Mouse (Mus musculus) limb, embryonic 10.5 days (tissue): ENCODE results near the gene Ceacam2. TPM values are rescaled to one million over a fixed set of nuclear protein-coding genes. Genes with fewer than 3 reads are reported as not detected.
A peak's percentile ranks its signal among the peaks of the same experiment; 100 is the strongest.
"Not testable (repeated sequence)": the region's sequence is repeated elsewhere in the genome, so short reads cannot be mapped to it uniquely, and the experiment has no call there.

Experiments used
- DNase-seq: peaks from one replicate; pipeline ENCODE4 v3.0.0-alpha.2; 2017; ENCODE audit warnings: low spot score
- H3K27ac ChIP-seq: fragments of 300-500 bp; sonication (generic); 2 replicates; pipeline ENCODE4 v1.5.1; 2016; ENCODE audit warnings: mild to moderate bottlenecking
- H3K27me3 ChIP-seq: fragments of 300-500 bp; sonication (generic); 2 replicates; pipeline ENCODE4 v1.6.1; 2016; ENCODE audit warnings: low read depth, mild to moderate bottlenecking; ENCODE audit not compliant: poor library complexity, severe bottlenecking
- H3K36me3 ChIP-seq: fragments of 300-500 bp; sonication (generic); 2 replicates; pipeline ENCODE4 v1.6.1; 2016; ENCODE audit warnings: mild to moderate bottlenecking, moderate library complexity
- H3K4me1 ChIP-seq: fragments of 300-500 bp; sonication (generic); 2 replicates; pipeline ENCODE4 v1.6.1; 2016
- H3K4me3 ChIP-seq: fragments of 300-500 bp; sonication (generic); 2 replicates; pipeline ENCODE4 v1.5.1; 2016; ENCODE audit warnings: mild to moderate bottlenecking, moderate library complexity
- H3K9me3 ChIP-seq: fragments of 300-500 bp; sonication (generic); replicated peaks from 2 replicates; pipeline ENCODE4 v1.6.1; 2016; ENCODE audit warnings: mild to moderate bottlenecking
- WGBS: fragments of 180-500 bp; shearing (Covaris S2); methylation state at CpG from one replicate; pipeline ENCODE4 v1.1.7; 2016; 5-methylcytosine and 5-hydroxymethylcytosine counted together
- polyA plus RNA-seq: library from polyadenylated mRNA; unstranded; fragments of >200 nt; fragmentation: Nextera tagmentation; extraction: Ambion mirVana; gene quantifications from 2 replicates; pipeline ENCODE4 v1.2.1, GENCODE M21; 2016

Ceacam2 gene
- polyA plus RNA-seq, 1 experiment from 2014 or later, result not detected

- WGBS, result 27% methylated on average over 5 of the region's 5 CpGs
- H3K27me3 ChIP-seq, result not testable (repeated sequence)
These were observed 62.4 kb downstream of the Ceacam2 start, which contains the start of gene Ceacam1 for GRCm38 (mm10) chr7:25477091-25477751. Gene Ceacam1 (minus strand): TSS chr7:25477603.

DNA sequence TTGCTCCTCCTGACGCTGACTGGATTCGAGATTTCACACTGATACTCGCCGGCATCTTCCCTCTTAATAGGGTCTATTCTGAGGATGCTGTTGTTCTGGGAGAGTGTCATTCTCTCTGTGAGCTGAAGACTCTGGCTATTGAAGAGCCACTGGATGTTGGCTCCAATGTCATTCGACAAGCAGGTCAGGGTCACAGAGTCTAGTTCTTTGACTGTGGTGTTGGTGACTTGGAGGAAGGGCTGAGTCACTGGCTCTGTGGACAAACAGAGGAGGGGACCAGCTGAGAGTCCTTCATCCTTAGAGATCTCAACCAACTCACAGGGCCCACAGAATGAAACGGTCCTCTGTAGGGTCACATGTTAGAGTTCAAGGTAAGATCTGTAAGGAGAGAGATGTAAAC lies 67.8 kb downstream of the Ceacam2 start:
- not testable (repeated sequence) for H3K27ac ChIP-seq, H3K4me3 ChIP-seq, H3K27me3 ChIP-seq, H3K4me1 ChIP-seq, H3K36me3 ChIP-seq, DNase-seq, H3K9me3 ChIP-seq
- WGBS, result 93% methylated on average over 6 of the region's 6 CpGs

More at GRCm38 (mm10) chr7:25477091-25477751, 62.4 kb downstream of the Ceacam2 start, which contains the start of gene Ceacam1:
- not testable (repeated sequence) for H3K4me3 ChIP-seq, H3K4me1 ChIP-seq, H3K27ac ChIP-seq, H3K9me3 ChIP-seq, H3K36me3 ChIP-seq
- DNase-seq, result peak; percentile 36

Other genes starting within 250 kb of the Ceacam2 start
- gene Pafah1b3, start 241.9 kb downstream of the Ceacam2 start, polyA plus RNA-seq, result 224 and 248 TPM in 2 replicates
- gene Prr19, start 238.4 kb downstream of the Ceacam2 start, polyA plus RNA-seq, result 1.1 and 1.3 TPM in 2 replicates
- 0.14 and 0.38 TPM in 2 replicates for gene Tmem145, start 233.8 kb downstream of the Ceacam2 start, polyA plus RNA-seq
- gene Megf8, start 222.7 kb downstream of the Ceacam2 start, polyA plus RNA-seq, result 17.6 and 22.2 TPM in 2 replicates
- gene Cnfn, start 170.1 kb downstream of the Ceacam2 start, polyA plus RNA-seq, result not detected in 2 replicates
- 8.4 and 8.9 TPM in 2 replicates for gene Lipe, start 141.1 kb downstream of the Ceacam2 start, polyA plus RNA-seq
- gene Cxcl17, start 127.0 kb downstream of the Ceacam2 start, polyA plus RNA-seq, result 0.54 and 0.91 TPM in 2 replicates
- 1.5 and 1.7 TPM in 2 replicates for gene Ceacam1, start 62.3 kb downstream of the Ceacam2 start, polyA plus RNA-seq
- not detected in 2 replicates for gene Erich4, start 76.0 kb upstream of the Ceacam2 start, polyA plus RNA-seq
- 34.1 and 35.2 TPM in 2 replicates for gene Dmac2, start 79.6 kb upstream of the Ceacam2 start, polyA plus RNA-seq
- gene B3gnt8, start 86.8 kb upstream of the Ceacam2 start, polyA plus RNA-seq, result 1.4 and 1.9 TPM in 2 replicates
- gene Bckdha, start 119.1 kb upstream of the Ceacam2 start, polyA plus RNA-seq, result 63.0 and 66.4 TPM in 2 replicates
- gene Exosc5, start 119.3 kb upstream of the Ceacam2 start, polyA plus RNA-seq, result 88.3 and 109 TPM in 2 replicates
- 2.9 and 3.4 TPM in 2 replicates for gene Tmem91, start 135.3 kb upstream of the Ceacam2 start, polyA plus RNA-seq
- 33.0 and 37.7 TPM in 2 replicates for gene B9d2, start 140.9 kb upstream of the Ceacam2 start, polyA plus RNA-seq
- gene Tgfb1, start 147.1 kb upstream of the Ceacam2 start, polyA plus RNA-seq, result 1.4 and 1.6 TPM in 2 replicates
- 31.5 and 32.3 TPM in 2 replicates for gene Ccdc97, start 179.2 kb upstream of the Ceacam2 start, polyA plus RNA-seq
- 61.7 and 67.7 TPM in 2 replicates for gene Hnrnpul1, start 214.9 kb upstream of the Ceacam2 start, polyA plus RNA-seq
- gene Axl, start 248.8 kb upstream of the Ceacam2 start, polyA plus RNA-seq, result 19.4 and 28.1 TPM in 2 replicates